Mouse (Mus musculus): Measurements from ENCODE around the gene Gm42372.
A peak's percentile ranks its signal among the peaks of the same experiment; 100 is the strongest.

Gm42372 gene

GRCm38 (mm10) chr7:17009326-17010009 lies 26.6 kb downstream of the Gm42372 start:
- no peak for DNase-seq

DNA sequence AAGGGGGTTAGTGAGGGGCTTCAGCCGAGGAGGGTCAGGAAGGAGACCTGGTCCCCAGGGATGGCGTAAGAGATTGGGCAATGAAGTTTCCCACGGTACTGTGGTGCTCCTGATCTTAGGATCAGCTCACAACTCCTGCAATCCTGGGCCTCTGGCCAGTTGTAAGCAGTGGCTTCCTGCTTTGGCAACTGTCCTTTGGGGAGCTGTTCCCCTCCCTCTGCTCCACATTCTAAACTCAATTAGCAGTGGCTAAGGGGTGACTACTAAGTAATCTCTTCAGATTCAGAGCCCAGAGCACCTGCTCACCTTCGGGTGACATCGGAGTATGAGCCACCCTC lies 27.1 kb downstream of the Gm42372 start:
- DNase-seq, result no peak

DNA sequence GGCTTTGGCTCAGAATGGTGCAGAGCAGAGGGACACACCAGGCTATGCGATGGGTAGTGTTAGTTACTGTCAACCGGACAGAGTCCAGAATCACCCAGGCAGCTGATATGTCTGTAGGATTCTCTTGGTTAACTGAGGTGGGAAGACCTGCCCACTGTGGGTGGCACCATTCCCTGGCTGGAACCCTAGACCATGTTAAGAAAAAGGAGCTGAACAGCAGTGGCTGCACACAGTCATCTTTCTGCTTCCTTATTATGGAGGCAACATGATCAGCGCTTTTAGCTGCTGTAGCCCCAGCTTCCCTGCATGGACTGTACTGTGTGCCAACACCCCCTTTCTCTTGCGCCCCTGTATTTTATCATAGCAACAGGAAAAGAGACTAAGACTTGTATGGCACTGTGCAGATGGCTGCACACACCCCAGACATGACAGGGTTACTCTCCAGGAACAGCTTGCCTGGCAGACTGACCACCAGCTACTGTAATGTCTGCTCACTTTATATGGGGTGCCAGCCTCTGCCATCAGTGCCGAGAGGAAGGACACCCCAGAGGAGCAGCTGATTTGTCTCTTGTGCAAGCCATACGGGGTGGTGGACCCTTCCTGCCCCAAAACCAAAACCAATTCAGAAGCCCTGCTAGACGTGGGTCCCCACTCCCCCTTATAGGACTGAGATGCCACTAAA lies 29.2 kb downstream of the Gm42372 start:
- no peak for DNase-seq

- DNase-seq, result no peak
Observed at GRCm38 (mm10) chr7:17015381-17015780, 32.5 kb downstream of the Gm42372 start.

DNA sequence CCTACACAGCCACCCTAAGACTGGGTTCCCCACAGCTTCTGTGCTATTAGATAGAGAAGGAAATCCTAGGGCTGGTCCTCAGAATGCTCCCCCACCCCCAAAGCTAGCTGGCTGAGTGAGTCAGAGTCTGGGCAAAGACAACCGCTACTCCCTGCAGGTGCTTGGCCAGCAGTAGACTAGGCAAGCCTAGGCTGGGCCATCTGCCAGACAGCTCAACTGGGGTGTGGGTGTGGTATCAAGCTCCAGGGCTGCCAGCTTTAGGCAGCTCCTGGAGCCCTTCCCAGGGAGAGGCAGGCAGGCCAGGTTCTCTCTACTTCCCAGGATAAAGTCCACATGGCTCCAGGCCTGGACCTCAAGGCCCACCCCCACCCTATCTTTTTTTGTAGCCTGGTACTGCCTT lies 34.1 kb downstream of the Gm42372 start:
- no peak for DNase-seq

- no peak for DNase-seq
Observed at GRCm38 (mm10) chr7:17017921-17018320, 35.0 kb downstream of the Gm42372 start.

DNA sequence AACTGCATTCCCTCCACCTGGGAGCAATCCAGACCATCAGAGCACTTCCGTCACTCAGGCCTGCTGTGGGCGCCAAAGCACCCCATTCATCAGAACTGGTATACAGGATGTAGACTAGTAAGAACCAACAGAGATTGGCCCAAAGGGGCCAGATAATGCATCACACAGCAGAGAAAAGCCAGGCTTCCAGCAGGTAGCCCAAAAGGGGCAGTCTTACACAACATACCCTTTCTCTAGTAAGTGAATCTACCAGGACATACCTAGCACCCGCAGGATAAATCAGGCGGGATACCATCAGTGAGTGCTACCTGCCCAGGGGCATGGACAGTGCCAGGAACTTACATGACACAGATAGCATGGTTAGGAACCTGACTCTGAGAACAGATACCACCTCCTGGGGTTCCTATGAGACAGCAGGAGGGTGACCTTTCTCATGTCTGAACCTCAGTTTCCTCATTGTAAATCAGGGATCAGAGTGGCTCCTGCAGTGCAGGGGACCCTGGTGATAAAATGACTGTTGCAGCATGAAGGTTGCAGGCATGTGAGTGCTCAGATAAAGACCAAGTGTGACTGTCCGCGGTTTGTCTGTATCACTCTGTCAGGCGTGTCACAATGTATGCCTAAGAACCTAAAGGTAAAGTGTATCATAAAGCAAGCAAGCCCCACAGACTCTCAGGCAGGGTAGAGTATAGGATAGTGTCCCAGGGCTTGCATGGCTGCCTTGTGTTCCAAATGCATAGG lies 36.7 kb downstream of the Gm42372 start:
- no peak for DNase-seq

GRCm38 (mm10) chr7:17022176-17022575 lies 39.3 kb downstream of the Gm42372 start:
- no peak for DNase-seq

GRCm38 (mm10) chr7:17023701-17024100 lies 40.8 kb downstream of the Gm42372 start:
- no peak for DNase-seq

- DNase-seq, result no peak
Observed at GRCm38 (mm10) chr7:17024141-17024540, 41.3 kb downstream of the Gm42372 start.

GRCm38 (mm10) chr7:17024814-17025504 lies 42.1 kb downstream of the Gm42372 start:
- peak; percentile 58 to 59 for DNase-seq

DNA sequence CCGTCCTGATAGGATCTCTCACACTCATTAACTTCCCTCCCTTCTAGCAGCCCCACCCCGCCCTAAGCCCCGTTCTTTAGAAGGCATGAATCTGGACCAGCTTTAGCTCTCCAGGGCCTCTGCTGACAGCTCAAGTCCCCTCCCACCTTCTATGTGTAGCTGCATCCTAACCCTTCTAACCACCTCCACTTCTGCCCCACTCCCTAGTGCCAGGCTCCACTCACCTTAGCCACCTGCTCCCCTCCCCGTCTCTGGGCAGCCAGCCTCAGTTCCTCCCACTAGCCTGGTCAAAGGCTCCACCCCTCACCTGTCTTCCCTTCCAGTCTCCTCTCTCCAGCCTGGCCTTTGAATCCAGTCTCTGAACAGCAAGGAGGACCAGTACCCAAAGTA lies 42.6 kb downstream of the Gm42372 start:
- no peak for DNase-seq

DNA sequence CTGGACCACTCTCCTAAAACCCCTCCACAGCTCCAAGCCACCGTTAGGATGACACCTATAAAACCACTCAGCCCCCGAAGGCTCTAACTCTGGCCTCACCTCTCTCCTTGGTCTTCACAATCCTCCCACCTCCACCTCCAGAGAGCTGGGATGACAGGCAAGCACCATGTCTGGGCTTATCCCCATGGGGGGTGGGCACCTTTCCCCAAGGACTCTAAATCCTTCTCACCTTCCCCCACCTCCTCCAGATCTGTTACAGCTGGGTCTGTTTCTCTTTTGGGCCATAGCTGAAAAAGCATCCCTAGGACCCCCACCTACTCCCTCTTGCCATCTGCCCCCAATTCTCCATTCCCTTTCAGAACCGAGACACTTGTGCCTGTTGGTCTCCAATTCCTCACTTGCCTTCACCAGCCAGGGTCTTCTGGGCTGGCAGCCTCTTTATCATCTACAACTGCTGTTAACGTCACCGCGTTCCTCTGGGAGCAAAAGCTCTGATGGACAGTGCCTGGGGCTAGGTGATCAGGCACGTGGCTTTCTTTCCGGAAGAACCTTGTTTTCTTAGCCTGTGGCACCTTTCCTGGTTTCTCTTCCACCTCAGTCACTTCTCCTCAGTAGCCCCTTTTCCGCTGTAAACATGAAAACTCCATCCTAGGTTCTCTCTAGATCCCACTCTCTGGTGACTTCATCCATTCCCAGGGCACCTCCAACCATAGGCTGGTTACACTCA lies 43.2 kb downstream of the Gm42372 start:
- DNase-seq, result no peak

- peak in 1 of 2 experiments; percentile 60 for DNase-seq
Observed at GRCm38 (mm10) chr7:17026710-17027587, 44.1 kb downstream of the Gm42372 start.

GRCm38 (mm10) chr7:17027588-17028343 lies 44.9 kb downstream of the Gm42372 start, which contains the start of gene Ppp5c:
Gene Ppp5c (minus strand): TSS chr7:17027924.
- peak; percentile 74 to 79 for DNase-seq

DNA sequence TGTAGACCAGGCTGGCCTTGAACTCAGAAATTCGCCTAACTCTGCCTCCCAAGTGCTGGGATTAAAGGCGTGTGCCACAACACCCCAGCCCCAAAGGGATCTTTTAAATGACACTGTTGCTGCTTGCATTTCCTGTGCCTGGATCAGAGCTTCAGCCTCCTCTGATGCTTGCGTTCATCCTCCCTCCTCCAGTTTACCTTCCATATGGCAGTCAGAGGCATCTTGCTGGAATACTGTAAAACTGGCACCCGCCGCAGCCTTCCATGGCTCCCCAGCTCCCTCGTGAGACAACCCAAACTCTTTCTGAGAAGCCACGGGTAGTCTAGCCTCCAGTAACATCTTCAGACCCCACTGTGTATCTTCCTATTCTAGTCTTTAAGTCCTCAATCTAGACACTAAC lies 46.0 kb downstream of the Gm42372 start:
- DNase-seq, result no peak

GRCm38 (mm10) chr7:17030239-17030638 lies 47.4 kb downstream of the Gm42372 start:
- DNase-seq, result no peak
